Mouse (Mus musculus) cerebellum, postnatal 4 days (tissue): ENCODE measurements around the gene Igflr1.

Experiments
- DNase-seq, 2 experiments: peaks; one replicate each; pipeline ENCODE4 v3.0.0; 2022; ENCODE audit warnings: low spot score in 2 of 2, mixed read lengths in 1 of 2

Igflr1 gene

GRCm38 (mm10) chr7:30553810-30554584, 11.2 kb upstream of the Igflr1 start:
- DNase-seq: no peak

- no peak for DNase-seq
These were observed 8.2 kb upstream of the Igflr1 start for GRCm38 (mm10) chr7:30556894-30557536.

- DNase-seq: no peak
These were observed 7.2 kb upstream of the Igflr1 start for GRCm38 (mm10) chr7:30557901-30558514.

DNA sequence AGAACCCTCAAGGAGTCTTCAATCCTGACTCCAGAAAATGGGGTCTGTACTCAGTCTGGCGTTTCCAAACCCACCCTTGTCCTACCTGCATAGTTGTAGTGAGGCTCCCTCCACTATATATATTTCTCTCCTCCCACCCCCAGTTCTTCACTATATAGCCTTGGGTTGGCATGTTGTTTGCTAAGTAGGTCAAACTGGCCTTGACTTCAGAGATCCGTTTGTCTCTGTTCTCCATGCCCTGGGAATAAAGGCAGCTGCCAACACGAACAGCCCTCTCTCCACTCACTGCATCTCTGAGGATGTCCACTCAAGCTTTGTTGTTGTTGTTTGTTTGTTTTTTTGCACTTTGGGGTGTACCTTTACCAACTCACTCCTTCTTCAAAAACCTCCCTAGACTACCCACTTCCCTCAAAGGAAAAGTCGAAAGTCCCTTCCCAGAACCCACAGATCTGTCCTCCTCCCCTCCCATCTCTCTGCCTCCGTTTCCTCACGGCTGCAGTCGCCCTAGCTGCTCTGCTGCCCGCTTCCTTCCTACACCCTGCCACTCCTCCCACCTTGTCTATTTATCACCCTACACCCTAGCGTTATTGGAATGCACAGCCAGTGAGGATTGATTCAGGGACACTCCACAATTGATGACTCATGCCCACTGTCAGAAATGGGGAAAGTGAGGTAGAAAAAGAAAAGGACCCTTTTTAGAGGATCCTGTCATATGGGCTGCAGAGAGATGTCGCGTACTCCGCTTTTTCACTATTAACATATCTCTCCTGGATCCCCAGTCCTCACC, 6.4 kb upstream of the Igflr1 start:
- no peak for DNase-seq

GRCm38 (mm10) chr7:30559443-30559954, 5.7 kb upstream of the Igflr1 start, which contains the start of gene Lin37:
TSS of gene Lin37 (minus strand) at chr7:30559838.
- DNase-seq: peak; percentile 89 to 94

DNA sequence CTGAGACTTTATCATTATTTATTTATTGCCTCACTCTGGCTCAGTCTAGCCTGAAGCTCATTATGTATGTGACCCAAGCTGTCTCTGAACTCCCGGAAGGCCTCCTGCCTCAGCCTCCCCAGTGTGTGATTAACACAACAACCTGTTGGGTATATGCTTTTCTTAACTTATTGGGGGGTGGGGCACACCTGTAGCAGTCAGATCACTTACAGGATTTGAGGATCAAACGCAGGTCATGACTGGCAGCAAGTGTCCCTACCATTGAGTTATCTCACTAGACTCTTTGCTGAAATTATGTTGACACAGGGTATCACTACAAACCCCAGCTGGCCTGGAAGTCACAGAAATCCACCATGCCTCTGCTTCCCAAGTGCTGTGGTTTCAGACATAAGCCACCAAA, 4.9 kb upstream of the Igflr1 start:
- no peak for DNase-seq

DNA sequence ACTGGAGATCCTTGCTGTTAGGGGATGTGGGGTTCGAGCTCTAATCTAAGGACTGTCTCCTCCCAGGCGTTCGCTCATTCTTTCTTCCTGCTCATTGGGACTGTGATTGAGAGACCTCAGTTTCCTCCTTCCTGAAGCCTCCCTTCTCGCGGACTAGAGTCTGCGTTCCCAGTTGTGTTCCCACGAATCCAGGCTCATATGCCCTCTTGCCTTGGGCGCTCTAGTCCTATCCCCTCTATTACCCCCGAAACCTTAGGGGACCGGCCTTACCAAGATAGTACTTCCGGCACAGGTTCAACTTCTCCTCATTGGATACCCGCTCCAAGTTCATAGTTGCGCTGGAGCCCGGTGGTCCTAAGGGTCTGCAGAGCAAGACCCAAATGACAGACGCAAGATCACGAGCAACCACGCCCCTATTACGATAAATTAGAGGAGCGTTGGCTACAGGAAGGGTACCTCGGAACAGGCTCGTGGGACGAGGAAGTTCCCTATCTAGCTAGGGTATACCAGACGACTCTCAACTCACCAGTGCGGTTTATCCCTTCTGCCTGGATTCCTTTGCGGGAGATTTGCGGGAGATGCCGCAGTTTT, 2.6 kb upstream of the Igflr1 start:
- DNase-seq: no peak

GRCm38 (mm10) chr7:30563117-30563905, 1.9 kb upstream of the Igflr1 start, which contains the start of the genes U2af1l4, Gm49396 and Psenen:
TSS of gene U2af1l4 (plus strand) at chr7:30563301.
TSS of gene Gm49396 (plus strand) at chr7:30563344.
TSS of gene Psenen (minus strand) at chr7:30563627.
- DNase-seq: peak; percentile 89 to 95

- DNase-seq: no peak
These were observed 1.3 kb upstream of the Igflr1 start for GRCm38 (mm10) chr7:30563906-30564280.

DNA sequence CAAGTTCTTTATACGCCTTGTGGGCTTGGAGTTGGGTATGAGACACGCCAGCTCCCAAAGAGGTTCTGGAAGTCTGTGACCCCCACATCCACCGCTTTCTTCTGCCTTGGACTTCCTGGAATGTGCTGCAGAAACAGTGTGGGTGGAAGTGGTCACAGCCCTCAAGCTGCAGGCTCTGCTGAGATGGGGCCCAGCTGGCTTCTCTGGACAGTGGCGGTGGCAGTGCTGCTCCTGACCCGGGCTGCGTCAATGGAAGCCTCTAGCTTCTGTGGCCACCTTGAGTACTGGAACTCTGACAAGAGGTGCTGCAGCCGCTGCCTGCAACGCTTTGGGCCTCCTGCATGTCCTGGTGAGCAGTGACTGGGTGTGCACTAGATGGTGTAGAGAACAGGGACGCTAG, 806 bp downstream of the Igflr1 start:
- DNase-seq: no peak

- no peak for DNase-seq
These were observed 2.3 kb downstream of the Igflr1 start for GRCm38 (mm10) chr7:30567555-30567954.

DNA sequence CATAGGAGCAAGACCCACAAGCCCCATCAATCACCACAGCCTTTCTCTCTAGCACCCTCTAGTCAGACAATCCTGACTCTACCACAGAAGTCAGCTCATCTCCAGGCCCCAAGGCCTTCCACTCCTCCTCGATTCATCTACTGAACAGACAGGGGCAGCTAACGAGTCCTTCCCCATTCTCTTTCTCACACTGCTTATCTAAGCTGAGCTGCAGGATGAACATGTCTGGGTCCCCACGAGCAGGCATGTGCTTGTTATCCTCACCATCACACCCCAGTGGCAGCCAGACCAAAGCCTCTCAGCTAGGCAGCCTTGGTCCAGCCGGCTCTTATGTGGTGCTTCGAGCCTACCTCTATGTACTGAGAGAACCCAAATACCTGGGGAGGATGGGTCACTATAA, 7.2 kb downstream of the Igflr1 start:
- no peak for DNase-seq

DNA sequence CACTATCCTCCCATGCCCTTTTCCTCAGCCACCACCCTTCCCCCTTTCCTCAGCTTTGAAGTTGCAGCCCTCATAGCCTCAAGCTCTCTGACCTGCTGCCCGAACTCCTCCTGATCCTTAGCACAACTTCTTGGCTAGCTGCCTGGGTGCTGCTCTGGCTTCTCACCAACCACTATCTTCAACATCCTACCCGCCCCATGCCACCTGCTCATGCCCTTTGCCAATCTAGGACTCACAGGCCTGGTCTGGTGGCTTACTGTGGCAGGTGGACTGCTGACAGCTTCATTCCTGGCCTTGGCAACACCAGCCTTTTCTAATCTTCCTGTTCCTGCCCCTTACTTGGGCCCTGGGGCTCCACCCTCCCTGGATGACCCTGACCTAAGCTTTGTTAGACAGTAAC, 7.7 kb downstream of the Igflr1 start:
- no peak for DNase-seq

DNA sequence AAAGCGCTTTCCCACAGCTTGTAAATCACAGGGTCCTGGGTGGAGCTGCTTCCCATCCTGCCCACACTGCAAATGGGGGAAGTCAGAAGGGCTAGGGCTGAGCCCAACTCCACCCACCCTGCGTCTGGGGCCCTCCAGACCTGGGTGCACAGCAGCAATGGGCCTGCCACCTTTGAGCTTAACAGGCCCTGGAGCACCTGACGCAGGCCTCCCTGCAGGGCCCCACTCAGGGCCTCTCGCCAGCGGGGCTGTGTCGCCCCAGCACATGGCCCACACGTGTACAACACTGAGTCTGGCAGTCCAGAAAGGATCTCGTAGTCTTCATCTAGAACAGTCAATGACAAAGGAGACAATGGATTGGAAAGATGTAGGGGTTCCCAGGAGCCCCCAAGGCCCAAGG, 14.7 kb downstream of the Igflr1 start:
- no peak for DNase-seq

- no peak for DNase-seq
These were observed 16.3 kb downstream of the Igflr1 start for GRCm38 (mm10) chr7:30581547-30581946.

- no peak for DNase-seq
These were observed 19.1 kb downstream of the Igflr1 start for GRCm38 (mm10) chr7:30584339-30584738.

- no peak for DNase-seq
These were observed 19.9 kb downstream of the Igflr1 start for GRCm38 (mm10) chr7:30585170-30585569.

- no peak for DNase-seq
These were observed 21.3 kb downstream of the Igflr1 start for GRCm38 (mm10) chr7:30586455-30587020.

DNA sequence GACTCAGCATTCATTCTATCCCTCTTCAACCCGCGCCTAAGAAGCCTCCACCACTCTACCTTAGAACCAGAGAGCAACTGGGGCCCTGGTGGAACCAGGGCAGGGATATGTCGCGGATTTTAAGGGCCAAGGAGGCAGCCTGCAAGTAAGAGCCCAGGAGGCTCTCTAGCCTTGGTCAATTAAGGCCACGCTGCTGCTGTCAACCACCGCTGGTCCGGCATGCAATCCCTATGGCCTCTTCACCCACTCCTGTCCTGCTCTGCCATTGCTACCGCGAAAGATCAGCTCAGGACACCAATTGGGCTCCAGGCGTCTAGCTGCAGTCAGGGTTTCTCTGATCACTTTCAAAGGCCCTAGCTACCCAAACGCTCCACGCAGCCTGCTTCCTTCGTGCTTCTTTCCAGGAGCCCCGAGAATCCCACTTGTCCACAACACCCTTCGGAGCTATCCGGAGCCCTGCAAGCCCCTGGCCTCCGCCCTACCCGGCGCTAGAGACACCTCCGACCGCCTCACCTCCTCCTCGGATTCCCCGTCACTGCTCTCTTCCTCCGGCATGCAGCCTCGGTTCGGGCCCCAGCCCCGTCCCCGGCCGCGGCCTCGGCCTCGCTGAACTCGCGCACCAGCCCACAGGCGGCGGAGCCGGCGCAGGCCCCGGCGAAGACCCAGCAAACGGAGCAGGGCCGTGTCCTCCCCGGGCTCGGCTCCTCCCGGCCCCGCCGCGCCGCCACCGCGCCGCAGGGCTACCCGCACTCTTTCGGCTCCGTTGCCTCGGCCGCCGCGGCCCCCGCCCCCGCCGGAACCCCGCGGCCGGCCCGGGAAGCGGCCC, 22.8 kb downstream of the Igflr1 start:
- DNase-seq: peak in 1 of 2 experiments; percentile 60
